Mouse (Mus musculus) T-helper 2 cell (primary cell): ENCODE measurements around the gene Zdhhc22.

ENCODE experiments used
- in situ Hi-C: fragments of 300-600 bp; cut with MboI, MseI; formaldehyde crosslinking; loops from one replicate; pipeline ENCODE4 v1.15.1; 2025; ENCODE audit warnings: high pct_unique_total_duplicates

The Zdhhc22 gene

GRCm38 (mm10) chr12:86989890-86990754, at the start of gene Zdhhc22:
Zdhhc22 (minus strand) TSS chr12:86990430.
- in situ Hi-C loops, result no loop called here

GRCm38 (mm10) chr12:87036631-87037030, 46.4 kb upstream of the Zdhhc22 start:
- in situ Hi-C loops, result no loop called here

- in situ Hi-C loops, result no loop called here
These were observed 41.0 kb upstream of the Zdhhc22 start for GRCm38 (mm10) chr12:87031163-87031763.

GRCm38 (mm10) chr12:87029251-87029976, 39.2 kb upstream of the Zdhhc22 start:
- in situ Hi-C loops, result no loop called here

GRCm38 (mm10) chr12:87028068-87028467, 37.8 kb upstream of the Zdhhc22 start:
- in situ Hi-C loops, result no loop called here

- in situ Hi-C loops, result no loop called here
These were observed 37.2 kb upstream of the Zdhhc22 start for GRCm38 (mm10) chr12:87027391-87027790.

GRCm38 (mm10) chr12:87026871-87027240, 36.6 kb upstream of the Zdhhc22 start:
- in situ Hi-C loops, result no loop called here

- in situ Hi-C loops, result no loop called here
These were observed 36.1 kb upstream of the Zdhhc22 start for GRCm38 (mm10) chr12:87026109-87026870.

GRCm38 (mm10) chr12:87023456-87023855, 33.2 kb upstream of the Zdhhc22 start:
- in situ Hi-C loops, result no loop called here

GRCm38 (mm10) chr12:87022006-87022405, 31.8 kb upstream of the Zdhhc22 start:
- in situ Hi-C loops, result no loop called here

- in situ Hi-C loops, result no loop called here
These were observed 30.8 kb upstream of the Zdhhc22 start, which contains the start of gene Tmem63c for GRCm38 (mm10) chr12:87021040-87021439. Tmem63c (plus strand) TSS chr12:87021340.

GRCm38 (mm10) chr12:87018756-87019155, 28.5 kb upstream of the Zdhhc22 start:
- in situ Hi-C loops, result no loop called here

GRCm38 (mm10) chr12:87017041-87017440, 26.8 kb upstream of the Zdhhc22 start:
- in situ Hi-C loops, result no loop called here

GRCm38 (mm10) chr12:87004596-87004995, 14.4 kb upstream of the Zdhhc22 start:
- in situ Hi-C loops, result no loop called here

GRCm38 (mm10) chr12:87003606-87004005, 13.4 kb upstream of the Zdhhc22 start:
- in situ Hi-C loops, result no loop called here

- in situ Hi-C loops, result no loop called here
These were observed 12.6 kb upstream of the Zdhhc22 start for GRCm38 (mm10) chr12:87002815-87003214.

GRCm38 (mm10) chr12:87002209-87002608, 12.0 kb upstream of the Zdhhc22 start:
- in situ Hi-C loops, result no loop called here

GRCm38 (mm10) chr12:87000840-87001176, 10.6 kb upstream of the Zdhhc22 start:
- in situ Hi-C loops, result no loop called here

- in situ Hi-C loops, result no loop called here
These were observed 10.1 kb upstream of the Zdhhc22 start for GRCm38 (mm10) chr12:87000151-87000839.

- in situ Hi-C loops, result no loop called here
These were observed 9.1 kb upstream of the Zdhhc22 start for GRCm38 (mm10) chr12:86999283-86999820.

- in situ Hi-C loops, result no loop called here
These were observed 8.5 kb upstream of the Zdhhc22 start for GRCm38 (mm10) chr12:86998699-86999098.
